Mouse (Mus musculus) spleen, postnatal 14 days (tissue): ENCODE results near the gene Usp17lc.
"Not testable (repeated sequence)": the region's sequence is repeated elsewhere in the genome, so short reads cannot be mapped to it uniquely, and the experiment has no call there.

Experiments used
- DNase-seq, 2 experiments: peaks; one replicate each; pipeline ENCODE4 v3.0.0; 2021 to 2022; ENCODE audit warnings: low spot score in 2 of 2

Gene Usp17lc

GRCm38 (mm10) chr7:103414772-103415171 lies at the start of gene Usp17lc:
Usp17lc (plus strand) TSS chr7:103415072.
- not testable (repeated sequence) for DNase-seq

DNA sequence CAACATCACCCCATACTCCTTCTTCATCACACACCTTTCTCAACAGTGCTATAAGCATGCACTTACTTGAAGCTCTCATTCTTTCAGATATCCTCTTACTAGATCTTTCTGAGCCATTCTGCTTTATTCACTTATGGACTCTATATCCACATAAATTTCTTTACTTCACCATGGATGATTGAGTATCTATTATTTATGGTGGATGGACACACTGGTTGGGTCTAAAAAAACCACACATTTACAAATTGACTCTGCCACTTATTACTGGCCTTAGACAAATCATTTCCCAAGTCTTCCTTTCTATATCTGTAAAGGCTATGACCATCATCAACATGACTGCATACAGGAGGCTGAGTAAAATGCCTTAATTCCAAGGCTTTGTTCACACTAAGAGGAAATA lies 28.8 kb upstream of the Usp17lc start, which contains the start of gene Olfr603:
Gene Olfr603 (minus strand): TSS at position 101 of the 400 bp plus-strand sequence.
- DNase-seq: no peak

DNA sequence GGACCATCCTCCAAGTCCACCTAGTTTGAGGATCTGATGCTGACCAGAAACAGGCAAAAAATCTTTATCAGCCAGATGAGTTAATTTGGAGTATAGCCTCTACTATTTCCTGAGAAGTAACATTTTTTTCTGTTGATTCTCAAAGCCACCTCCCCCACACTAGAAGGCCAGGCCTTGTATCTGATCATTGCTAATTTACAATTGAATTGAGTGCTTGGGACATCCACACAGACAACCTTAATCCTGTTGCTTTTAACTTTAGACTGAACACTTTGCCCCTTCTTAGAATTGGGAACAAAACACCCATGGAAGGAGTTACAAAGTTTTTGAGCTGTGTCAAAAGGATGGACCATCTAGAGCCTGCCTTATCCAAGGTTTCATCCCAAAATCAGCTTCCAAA lies 17.1 kb upstream of the Usp17lc start:
- DNase-seq: no peak

DNA sequence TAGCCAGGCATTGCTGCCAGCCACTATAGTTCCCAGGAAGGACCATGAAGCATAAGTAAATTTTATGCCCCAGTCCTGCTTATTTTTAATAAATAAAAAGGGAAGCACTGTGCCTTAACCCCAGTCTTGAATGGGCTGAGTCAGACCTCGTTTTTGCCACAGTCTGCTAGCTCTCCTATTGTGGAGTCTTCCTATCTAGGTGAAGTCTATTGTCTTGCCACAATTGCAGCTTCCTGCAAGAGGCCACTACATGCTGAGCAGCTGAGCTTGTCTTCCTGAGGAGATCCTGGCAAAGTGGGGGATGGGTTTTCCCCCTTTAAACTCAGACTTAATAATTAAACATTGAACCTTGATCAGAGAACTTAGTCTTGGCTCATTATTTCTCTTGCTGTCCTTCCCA lies 15.9 kb upstream of the Usp17lc start:
- no peak for DNase-seq

DNA sequence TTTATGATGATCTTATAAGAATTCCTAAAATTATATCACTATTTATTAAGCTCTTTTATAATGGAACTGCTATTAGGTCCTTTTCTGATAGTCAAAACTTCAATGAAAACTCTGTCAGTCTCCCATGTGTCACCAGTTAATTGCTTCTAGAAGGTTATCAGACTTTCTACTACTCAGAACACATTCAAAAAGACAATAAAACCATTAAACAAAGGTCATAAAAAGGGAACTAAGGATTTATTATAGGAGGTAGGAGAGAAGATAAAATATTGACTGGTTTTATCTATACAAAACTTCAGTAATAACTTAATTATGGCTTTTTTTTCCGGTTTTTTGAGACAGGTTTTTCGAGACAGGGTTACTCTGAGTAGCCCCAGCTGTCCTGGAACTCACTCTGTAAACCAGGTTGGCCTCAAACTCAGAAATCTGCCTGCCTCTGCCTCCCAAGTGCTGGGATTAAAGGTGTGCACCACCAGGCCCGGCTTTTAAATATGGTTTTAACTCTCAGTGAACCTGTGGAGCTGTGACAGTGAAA lies 8.3 kb upstream of the Usp17lc start:
- DNase-seq: not testable (repeated sequence)

- no peak for DNase-seq
These were observed 30.5 kb downstream of the Usp17lc start, which contains the start of gene Olfr605 for GRCm38 (mm10) chr7:103445339-103445738. Olfr605 (minus strand) TSS chr7:103445439.

DNA sequence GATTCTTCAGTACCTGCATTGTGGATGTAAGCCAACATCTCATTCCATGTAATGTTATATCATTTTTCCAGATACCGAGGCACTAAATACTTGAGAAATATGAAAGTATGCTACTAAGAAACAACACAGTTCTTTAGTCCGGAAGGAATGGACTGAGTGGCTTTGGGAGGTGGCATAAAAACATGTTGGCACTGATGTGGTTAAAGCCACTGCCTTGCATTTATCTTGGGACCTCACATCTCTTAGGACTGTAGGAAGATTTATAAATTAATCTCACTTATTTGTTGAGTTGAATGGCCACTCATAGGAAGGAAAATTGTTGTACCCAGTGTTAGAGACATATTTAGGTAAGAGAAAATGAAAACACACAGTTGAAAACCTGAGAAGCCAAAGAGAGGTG lies 33.9 kb downstream of the Usp17lc start, which contains the start of gene Olfr606:
Gene Olfr606 (plus strand): TSS at position 301 of the 400 bp plus-strand sequence.
- DNase-seq: no peak

DNA sequence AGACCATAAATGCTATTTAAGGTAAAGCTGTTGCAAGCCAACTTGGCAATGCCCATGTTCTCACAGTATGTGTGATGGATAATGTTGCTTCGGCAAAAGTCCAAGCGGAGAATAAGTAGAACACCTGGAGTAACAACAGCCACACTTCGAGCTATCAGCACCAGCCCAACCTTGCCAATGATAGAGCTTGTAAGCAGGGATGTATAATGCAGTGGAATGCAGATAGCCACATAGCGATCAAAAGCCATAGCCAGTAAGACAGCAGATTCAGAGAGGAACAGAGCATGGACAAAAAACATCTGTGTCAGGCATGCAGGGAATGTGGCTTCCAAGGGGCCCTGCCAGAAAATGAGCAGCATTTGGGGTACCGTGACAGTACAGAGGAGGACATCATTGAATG lies 45.7 kb downstream of the Usp17lc start:
- DNase-seq: no peak
